Mouse (Mus musculus): ENCODE data around the gene Gtf3c4. TPM values are rescaled to one million over a fixed set of nuclear protein-coding genes. Genes with fewer than 3 reads are reported as not detected.
A peak's percentile ranks its signal among the peaks of the same experiment; 100 is the strongest.

The Gtf3c4 gene
- total RNA-seq (2021), result 10 to 100 TPM; 12.9 to 13.7 TPM
- long read RNA-seq, experiment 1, full-length matches to known transcripts, result 3 of 7 reads
- long read RNA-seq, experiment 1, partial matches to known transcripts, result 1 of 7 reads
- long read RNA-seq, experiment 1, other reads (novel, unspliced or antisense), result 3 of 7 reads
- long read RNA-seq, experiment 2, full-length matches to known transcripts, result 13 of 17 reads
- long read RNA-seq, experiment 2, partial matches to known transcripts, result 1 of 17 reads
- long read RNA-seq, experiment 2, other reads (novel, unspliced or antisense), result 3 of 17 reads

GRCm38 (mm10) chr2:28840222-28840951 lies at the start of gene Gtf3c4, which contains the start of gene Ddx31:
Gene Gtf3c4, minus strand, starts transcription at chr2:28840360.
Gene Ddx31, plus strand, starts transcription at chr2:28840406.
- intact Hi-C loops (cut with DNase I; ENCODE audit: low total_unique reads), result no loop called here
- peak; percentile 95 for DNase-seq

GRCm38 (mm10) chr2:28884914-28885313 lies 44.8 kb upstream of the Gtf3c4 start:
- no peak for DNase-seq
- intact Hi-C loops (cut with DNase I; ENCODE audit: low total_unique reads), result no loop called here

- DNase-seq, result peak; percentile 51
- intact Hi-C loops (cut with DNase I; ENCODE audit: low total_unique reads), result no loop called here
These were observed 42.8 kb upstream of the Gtf3c4 start for GRCm38 (mm10) chr2:28882826-28883485.

- intact Hi-C loops (cut with DNase I; ENCODE audit: low total_unique reads), result no loop called here
These were observed 41.9 kb upstream of the Gtf3c4 start for GRCm38 (mm10) chr2:28882047-28882446.

GRCm38 (mm10) chr2:28881275-28881674 lies 41.1 kb upstream of the Gtf3c4 start:
- DNase-seq, result peak; percentile 24
- intact Hi-C loops (cut with DNase I; ENCODE audit: low total_unique reads), result no loop called here

More at GRCm38 (mm10) chr2:28882047-28882446, 41.9 kb upstream of the Gtf3c4 start:
- no peak for DNase-seq

GRCm38 (mm10) chr2:28875554-28875953 lies 35.4 kb upstream of the Gtf3c4 start:
- intact Hi-C loops (cut with DNase I; ENCODE audit: low total_unique reads), result no loop called here
- no peak for DNase-seq

GRCm38 (mm10) chr2:28867495-28867894 lies 27.3 kb upstream of the Gtf3c4 start:
- no peak for DNase-seq
- intact Hi-C loops (cut with DNase I; ENCODE audit: low total_unique reads), result no loop called here

- intact Hi-C loops (cut with DNase I; ENCODE audit: low total_unique reads), result no loop called here
- no peak for DNase-seq
These were observed 23.7 kb upstream of the Gtf3c4 start for GRCm38 (mm10) chr2:28863857-28864256.

GRCm38 (mm10) chr2:28860678-28861423 lies 20.7 kb upstream of the Gtf3c4 start:
- DNase-seq, result no peak
- intact Hi-C loops (cut with DNase I; ENCODE audit: low total_unique reads), result no loop called here

- DNase-seq, result no peak
- intact Hi-C loops (cut with DNase I; ENCODE audit: low total_unique reads), result no loop called here
These were observed 19.1 kb upstream of the Gtf3c4 start for GRCm38 (mm10) chr2:28859303-28859702.

- DNase-seq, result no peak
- intact Hi-C loops (cut with DNase I; ENCODE audit: low total_unique reads), result no loop called here
These were observed 15.6 kb upstream of the Gtf3c4 start for GRCm38 (mm10) chr2:28855773-28856172.

- DNase-seq, result no peak
- intact Hi-C loops (cut with DNase I; ENCODE audit: low total_unique reads), result no loop called here
These were observed 12.4 kb upstream of the Gtf3c4 start for GRCm38 (mm10) chr2:28852594-28852993.

- intact Hi-C loops (cut with DNase I; ENCODE audit: low total_unique reads), result no loop called here
These were observed 8.7 kb upstream of the Gtf3c4 start for GRCm38 (mm10) chr2:28848879-28849278.

GRCm38 (mm10) chr2:28842042-28842441 lies 1.9 kb upstream of the Gtf3c4 start:
- no peak for DNase-seq
- intact Hi-C loops (cut with DNase I; ENCODE audit: low total_unique reads), result no loop called here

More at GRCm38 (mm10) chr2:28848879-28849278, 8.7 kb upstream of the Gtf3c4 start:
- DNase-seq, result no peak

- DNase-seq, result peak; percentile 8
These were observed 499 bp downstream of the Gtf3c4 start for GRCm38 (mm10) chr2:28839501-28840221.

GRCm38 (mm10) chr2:28836181-28836940 lies 3.8 kb downstream of the Gtf3c4 start:
- DNase-seq, result no peak
- intact Hi-C loops (cut with DNase I; ENCODE audit: low total_unique reads), result no loop called here

More at GRCm38 (mm10) chr2:28839501-28840221, 499 bp downstream of the Gtf3c4 start:
- intact Hi-C loops (cut with DNase I; ENCODE audit: low total_unique reads), result no loop called here

- no peak for DNase-seq
- intact Hi-C loops (cut with DNase I; ENCODE audit: low total_unique reads), result no loop called here
These were observed 10.9 kb downstream of the Gtf3c4 start for GRCm38 (mm10) chr2:28829265-28829664.

- DNase-seq, result no peak
- intact Hi-C loops (cut with DNase I; ENCODE audit: low total_unique reads), result no loop called here
These were observed 21.3 kb downstream of the Gtf3c4 start for GRCm38 (mm10) chr2:28818866-28819265.

All from gastrocnemius, postnatal 14 days (tissue).